Comparison of ENCODE assay signal across 22 mouse cellular contexts in the genomic region with DNA sequence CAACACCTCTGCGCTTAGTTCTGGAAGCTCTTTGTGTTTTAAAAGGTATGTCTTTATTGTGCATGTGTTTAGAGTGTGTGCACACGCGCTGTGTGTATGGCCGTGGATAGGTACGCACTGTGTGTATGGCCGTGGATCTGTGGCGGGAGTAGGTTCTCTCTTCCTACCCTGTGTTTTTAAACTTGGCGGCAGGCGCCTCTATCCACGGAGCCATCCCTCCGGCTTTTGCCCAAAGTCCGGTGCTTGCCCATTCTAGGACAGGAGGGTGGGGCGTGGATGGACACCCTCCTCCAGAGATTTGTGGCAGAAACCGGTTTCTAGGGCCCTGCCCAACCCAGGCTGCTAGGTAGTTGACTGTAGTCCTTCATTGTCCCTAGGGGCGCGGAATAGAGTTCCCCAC. TPM values are rescaled to one million over a fixed set of nuclear protein-coding genes. Genes with fewer than 3 reads are reported as not detected.
DNase-seq lines count a peak whose midpoint lies in the region; ATAC-seq and TF ChIP-seq lines count a peak whose summit lies in the region.
"Had no signal": no experiment of that assay in that cellular context is flagged by ENCODE, and none has a peak within 500 bp of the region (broad histone marks: within the 10 kb centered on the region; RNA-seq: fewer than 3 reads in every experiment).

No protein-coding gene starts in this region.

- H3K4me3 ChIP-seq in hindbrain, embryonic 10.5 days, result no peak overlapping the region
- no peak overlapping the region for H3K4me3 ChIP-seq in hindbrain, postnatal 0 days (ENCODE audit: low read length)
- no peak overlapping the region for H3K4me3 ChIP-seq in neural tube, embryonic 11.5 days (ENCODE audit: low read depth, low read length)
- no peak overlapping the region for H3K4me3 ChIP-seq in neural tube, embryonic 15.5 days (replicated peaks)
- H3K4me3 ChIP-seq in embryonic facial prominence, embryonic 14.5 days (ENCODE audit: low read depth, low read length), result no peak overlapping the region
- H3K4me3 ChIP-seq: erythroblast, embryonic 14.5 days; left cerebral cortex, adult 2 months; liver, embryonic 12.5 days; neural tube, embryonic 12.5 days had no signal

- no peak overlapping the region for H3K27ac ChIP-seq in hindbrain, embryonic 10.5 days
- no peak overlapping the region for H3K27ac ChIP-seq in hindbrain, postnatal 0 days
- H3K27ac ChIP-seq in neural tube, embryonic 11.5 days (ENCODE audit: low read depth, low read length), result no peak overlapping the region
- no peak overlapping the region for H3K27ac ChIP-seq in neural tube, embryonic 15.5 days (replicated peaks)
- H3K27ac ChIP-seq in embryonic facial prominence, embryonic 14.5 days (replicated peaks; ENCODE audit: low read depth, low read length), result no peak overlapping the region
- H3K27ac ChIP-seq: hindbrain, embryonic 14.5 days; left cerebral cortex, adult 2 months; liver, embryonic 12.5 days; midbrain, embryonic 12.5 days; neural tube, embryonic 12.5 days had no signal

- H3K27me3 ChIP-seq in hindbrain, embryonic 10.5 days (ENCODE audit: insufficient read depth, poor library complexity, severe bottlenecking), result peaks cover 100% of the 10 kb centered on the region
- H3K27me3 ChIP-seq in hindbrain, postnatal 0 days (ENCODE audit: insufficient read depth, low read length), result peaks cover 60% of the 10 kb centered on the region
- H3K27me3 ChIP-seq in neural tube, embryonic 11.5 days (ENCODE audit: control insufficient read depth, insufficient read depth, low read length), result peaks cover 79% of the 10 kb centered on the region
- H3K27me3 ChIP-seq in neural tube, embryonic 15.5 days (replicated peaks), result peaks cover 83% of the 10 kb centered on the region
- H3K27me3 ChIP-seq in embryonic facial prominence, embryonic 14.5 days (replicated peaks; ENCODE audit: control insufficient read depth, insufficient read depth, low read length), result peaks cover 88% of the 10 kb centered on the region

- no peaks in the 10 kb centered on the region for H3K9me3 ChIP-seq in hindbrain, embryonic 10.5 days
- no peaks in the 10 kb centered on the region for H3K9me3 ChIP-seq in hindbrain, postnatal 0 days (ENCODE audit: low read length)
- H3K9me3 ChIP-seq in neural tube, embryonic 11.5 days (ENCODE audit: control insufficient read depth, low read length), result no peaks in the 10 kb centered on the region
- no peaks in the 10 kb centered on the region for H3K9me3 ChIP-seq in neural tube, embryonic 15.5 days (replicated peaks)
- H3K9me3 ChIP-seq in embryonic facial prominence, embryonic 14.5 days (ENCODE audit: control insufficient read depth, low read length), result no peaks in the 10 kb centered on the region
- H3K9me3 ChIP-seq: heart, embryonic 12.5 days; liver, embryonic 12.5 days; midbrain, embryonic 12.5 days; neural tube, embryonic 12.5 days had no signal

- H3K36me3 ChIP-seq in hindbrain, embryonic 10.5 days, result no peaks in the 10 kb centered on the region
- H3K36me3 ChIP-seq in hindbrain, postnatal 0 days (ENCODE audit: insufficient read depth, low read length), result no peaks in the 10 kb centered on the region
- no peaks in the 10 kb centered on the region for H3K36me3 ChIP-seq in neural tube, embryonic 11.5 days (ENCODE audit: control insufficient read depth, insufficient read depth, low read length)
- H3K36me3 ChIP-seq in neural tube, embryonic 15.5 days, result no peaks in the 10 kb centered on the region
- no peaks in the 10 kb centered on the region for H3K36me3 ChIP-seq in embryonic facial prominence, embryonic 14.5 days (ENCODE audit: control insufficient read depth, insufficient read depth, low read length)
- H3K36me3 ChIP-seq: heart, embryonic 12.5 days; liver, embryonic 12.5 days; midbrain, embryonic 12.5 days; neural tube, embryonic 12.5 days had no signal

- no peak overlapping the region for H3K4me2 ChIP-seq in hindbrain, postnatal 0 days (ENCODE audit: low read depth, low read length)
- H3K4me2 ChIP-seq in neural tube, embryonic 11.5 days (ENCODE audit: low read depth), result no peak overlapping the region
- no peak overlapping the region for H3K4me2 ChIP-seq in neural tube, embryonic 15.5 days
- 0 out of 2 replicates have a peak overlapping the region, but pooled peaks have one; percentile 32 for H3K4me2 ChIP-seq in embryonic facial prominence, embryonic 14.5 days (ENCODE audit: low read depth, low read length)
- H3K4me2 ChIP-seq: hindbrain, embryonic 14.5 days had no signal

- 8% methylated on average over 16 of the region's 16 CpGs for whole genome bisulfite sequencing in hindbrain, embryonic 10.5 days
- 10% methylated on average over 16 of the region's 16 CpGs for WGBS in hindbrain, postnatal 0 days
- WGBS in neural tube, embryonic 11.5 days, result 11% methylated on average over 16 of the region's 16 CpGs
- WGBS in neural tube, embryonic 15.5 days, result 10% methylated on average over 16 of the region's 16 CpGs
- WGBS in embryonic facial prominence, embryonic 14.5 days, result 23% methylated on average over 16 of the region's 16 CpGs

- peak; percentile 30 for DNase-seq in hindbrain, embryonic 10.5 days (ENCODE audit: low spot score)
- no peak for DNase-seq in hindbrain, postnatal 0 days (ENCODE audit: low spot score)
- peak; percentile 18 for DNase-seq in neural tube, embryonic 11.5 days (ENCODE audit: low spot score)
- DNase-seq in embryonic facial prominence, embryonic 14.5 days (ENCODE audit: low spot score), result no peak
- no peak for DNase-seq in layer of hippocampus, postnatal 14 days (ENCODE audit: low spot score in 2 of 2)
- no peak for DNase-seq in cerebellum, adult 11 months
- DNase-seq: cerebellum, adult 9-10 months; gastrocnemius, postnatal 25 days; heart, adult 18-20 months had no signal

- no peak overlapping the region for H3K9ac ChIP-seq in hindbrain, postnatal 0 days (replicated peaks; ENCODE audit: low read length)
- H3K9ac ChIP-seq in neural tube, embryonic 11.5 days (ENCODE audit: low read length), result no peak overlapping the region
- H3K9ac ChIP-seq in neural tube, embryonic 15.5 days (replicated peaks), result no peak overlapping the region
- no peak overlapping the region for H3K9ac ChIP-seq in embryonic facial prominence, embryonic 14.5 days (ENCODE audit: low read depth, low read length)
- H3K9ac ChIP-seq: heart, embryonic 12.5 days; hindbrain, embryonic 14.5 days; liver, embryonic 12.5 days; midbrain, embryonic 12.5 days; neural tube, embryonic 12.5 days had no signal

- peaks cover 61% of the 10 kb centered on the region for H3K4me1 ChIP-seq in hindbrain, embryonic 10.5 days (replicated peaks)
- H3K4me1 ChIP-seq in hindbrain, postnatal 0 days (ENCODE audit: insufficient read depth, low read length), result no peaks in the 10 kb centered on the region
- H3K4me1 ChIP-seq in neural tube, embryonic 11.5 days (ENCODE audit: control insufficient read depth, insufficient read depth, low read length), result peaks cover 21% of the 10 kb centered on the region
- H3K4me1 ChIP-seq in neural tube, embryonic 15.5 days, result peaks cover 34% of the 10 kb centered on the region
- peaks cover 23% of the 10 kb centered on the region for H3K4me1 ChIP-seq in embryonic facial prominence, embryonic 14.5 days (ENCODE audit: control insufficient read depth, insufficient read depth, low read length)

- ATAC-seq in hindbrain, postnatal 0 days, result no peak
- no peak for ATAC-seq in neural tube, embryonic 11.5 days (ENCODE audit: insufficient read depth, low FRiP score, low TSS enrichment)
- ATAC-seq in neural tube, embryonic 15.5 days (ENCODE audit: low FRiP score), result no peak
- no peak for ATAC-seq in embryonic facial prominence, embryonic 14.5 days (ENCODE audit: low read depth)

- no peak for TF ChIP-seq CTCF in hindbrain, postnatal 0 days (IDR thresholded peaks at IDR 0.05; ENCODE audit: low read depth)

RNA-seq across cellular contexts. Expression of gene Tfap2c, which starts 2.8 kb away (rescaled TPM):
- 3.3 and 5.5 TPM in 2 replicates for polyA plus RNA-seq in hindbrain, embryonic 10.5 days (2016; fragmentation: Nextera tagmentation; extraction: Ambion mirVana)
- 0.14 and 0.47 TPM in 2 replicates for total RNA-seq in hindbrain, postnatal 0 days (2014; rRNA removed)
- polyA plus RNA-seq in hindbrain, postnatal 0 days (2015; fragmentation: Nextera tagmentation; extraction: Ambion mirVana), result 0.31 and 0.43 TPM in 2 replicates
- polyA plus RNA-seq in neural tube, embryonic 11.5 days (2014; fragmentation: Nextera tagmentation; extraction: Ambion mirVana), result 0.76 and 1.3 TPM in 2 replicates
- 0.26 and 0.64 TPM in 2 replicates for polyA plus RNA-seq in neural tube, embryonic 15.5 days (2015; fragmentation: Nextera tagmentation; extraction: Ambion mirVana)
- polyA plus RNA-seq in embryonic facial prominence, embryonic 14.5 days (2014; fragmentation: Nextera tagmentation; extraction: Ambion mirVana), result 8.9 and 9.8 TPM in 2 replicates
- 1 to 10 TPM in 1 of 2 experiments, under 1 TPM in 1; 0.79 to 1.1 TPM for total RNA-seq in layer of hippocampus, postnatal 14 days (2021)
- total RNA-seq: adrenal gland, postnatal 25 days; common myeloid progenitor, adult 5-6 weeks; gastrocnemius, postnatal 25 days; heart, adult 18-20 months; heart, postnatal 14 days had no signal
- polyA plus RNA-seq: erythroblast, embryonic 14.5 days; intestine, postnatal 0 days; liver, embryonic 12.5 days; spleen, adult 2 months had no signal

Comparison
In these comparisons a context has a peak if more than half of its experiments do, and no peak if none do; other contexts are left out.
1. DNase-seq: peak in hindbrain, embryonic 10.5 days (single experiment) and neural tube, embryonic 11.5 days (single experiment); none in hindbrain, postnatal 0 days (single experiment), embryonic facial prominence, embryonic 14.5 days (single experiment), layer of hippocampus, postnatal 14 days (0 of 2) and cerebellum, adult 11 months (single experiment).